Mouse (Mus musculus) kidney, adult 2 months (tissue): ENCODE measurements around the gene Bcl6. TPM values are rescaled to one million over a fixed set of nuclear protein-coding genes. Genes with fewer than 3 reads are reported as not detected.

Experiments used
- DNase-seq: peaks from one replicate; pipeline ENCODE4 v3.0.0; 2021
- H3K27ac ChIP-seq: fragments of 200-500 bp; 2 replicates; pipeline ENCODE4 v1.5.1; 2012; ENCODE audit warnings: low read depth, low read length, control low read depth, inconsistent platforms; ENCODE audit not compliant: insufficient read depth
- H3K27me3 ChIP-seq: fragments of 200-500 bp; replicated peaks from 2 replicates; pipeline ENCODE4 v1.6.1; 2012; ENCODE audit warnings: mild to moderate bottlenecking, moderate library complexity, low read length, inconsistent platforms; ENCODE audit not compliant: control insufficient read depth, insufficient read depth
- H3K36me3 ChIP-seq: fragments of 200-500 bp; 2 replicates; pipeline ENCODE4 v1.6.1; 2012; ENCODE audit warnings: mild to moderate bottlenecking, moderate library complexity, low read length, inconsistent platforms; ENCODE audit not compliant: control insufficient read depth, insufficient read depth
- H3K4me1 ChIP-seq: fragments of 200-500 bp; 2 replicates; pipeline ENCODE4 v1.6.1; 2011; ENCODE audit warnings: low read length; ENCODE audit not compliant: control insufficient read depth, insufficient read depth
- H3K4me3 ChIP-seq: fragments of 200-500 bp; 2 replicates; pipeline ENCODE4 v1.5.1; 2011; ENCODE audit warnings: mild to moderate bottlenecking, low read depth, low read length, control low read depth; ENCODE audit not compliant: insufficient read depth
- CTCF ChIP-seq: fragments of 200-500 bp; conservative IDR thresholded peaks from 2 replicates; pipeline ENCODE4 v1.5.1; 2011; ENCODE audit warnings: low read depth, mild to moderate bottlenecking, control low read depth, low read length, moderate library complexity, mixed read lengths; ENCODE audit not compliant: insufficient read depth, insufficient read length
- POLR2A ChIP-seq: fragments of 200-500 bp; IDR thresholded peaks from one replicate; pipeline ENCODE4 v1.6.1; 2011; ENCODE audit warnings: low read depth, low read length, control low read depth
- WGBS: fragments of 180-500 bp; shearing (Covaris S2); methylation state at CpG from one replicate; pipeline ENCODE4 v1.1.7; 2018; 5-methylcytosine and 5-hydroxymethylcytosine counted together
- polyA plus RNA-seq: library from polyadenylated mRNA; depleted of rRNA; stranded (reverse); fragments of >200 nt; gene quantifications from 2 replicates; pipeline ENCODE4 v1.2.3, GENCODE M21; 2012

The Bcl6 gene
- polyA plus RNA-seq, 1 experiment, result 13.0 TPM

DNA sequence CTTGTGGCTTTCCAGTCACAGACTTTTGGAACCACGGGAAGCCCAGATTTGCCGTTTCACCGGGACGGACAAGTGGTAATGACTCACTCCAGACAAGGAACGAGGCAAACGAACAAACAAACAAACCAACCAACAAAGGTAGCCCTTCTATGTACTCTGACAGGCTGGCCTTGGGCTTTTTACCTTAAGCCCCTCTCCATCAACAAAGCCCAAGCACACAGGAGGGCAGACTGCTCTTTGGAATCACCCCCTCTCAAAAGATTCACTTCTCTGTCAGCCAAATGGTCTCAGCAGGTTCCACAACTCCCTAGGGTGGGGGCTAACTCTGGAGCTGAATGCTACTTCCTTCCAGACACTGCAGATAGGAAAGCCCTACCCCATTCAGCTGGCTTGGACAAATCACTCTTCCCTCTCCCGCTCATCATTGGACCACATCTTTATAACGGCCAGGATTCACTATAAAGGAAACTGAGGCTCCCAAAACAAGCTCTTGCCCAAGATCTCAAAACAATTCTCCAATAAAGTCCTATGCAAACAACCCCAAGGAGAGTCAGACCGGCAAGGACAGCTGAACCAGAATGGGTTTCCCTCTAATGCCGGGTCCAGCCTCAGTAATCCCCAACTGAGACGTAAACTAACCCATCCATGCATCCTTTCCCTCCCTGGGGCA lies 8.3 kb downstream of the Bcl6 start:
- DNase-seq, result no peak
- Histone ChIP-seq H3K4me3 (peak overlapping the region; percentile 34), H3K36me3 (peaks cover 4% of the 10 kb centered on the region; the same call in 1 of the 2 replicates), H3K4me1 (peaks cover 23% of the 10 kb centered on the region; the same call in 1 of the 2 replicates), H3K27me3 (no peaks in the 10 kb centered on the region), H3K27ac (no peak overlapping the region)
- WGBS, result 50% methylated on average over 11 of the region's 11 CpGs
- TF ChIP-seq POLR2A (no peak), CTCF (no peak)

DNA sequence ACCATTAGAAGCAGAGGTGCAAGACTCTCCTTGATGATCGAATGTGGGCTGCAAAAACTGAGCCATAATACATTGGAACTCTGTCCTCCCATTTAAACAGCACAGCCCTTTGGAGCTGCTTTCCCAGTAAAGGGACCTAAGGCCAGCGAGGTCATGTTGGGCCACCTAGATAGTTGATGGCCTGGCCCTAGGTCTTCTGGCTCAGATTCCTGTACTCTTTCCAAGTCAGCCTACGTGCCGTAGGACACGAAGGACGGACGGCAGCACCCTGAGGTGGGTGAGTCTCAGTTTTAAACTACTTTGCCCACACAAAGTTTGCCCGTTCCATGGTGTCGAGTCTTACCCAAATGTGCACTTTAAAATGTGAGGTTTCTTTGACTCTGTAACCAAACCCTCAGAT lies 9.2 kb downstream of the Bcl6 start:
- Histone ChIP-seq H3K27ac (no peak overlapping the region), H3K4me3 (no peak overlapping the region), H3K4me1 (peaks cover 23% of the 10 kb centered on the region; the same call in 1 of the 2 replicates), H3K27me3 (no peaks in the 10 kb centered on the region), H3K36me3 (peaks cover 6% of the 10 kb centered on the region; the same call in 1 of the 2 replicates)
- peak; percentile 56 for DNase-seq
- TF ChIP-seq POLR2A, result no peak
- no peak for TF ChIP-seq CTCF
- 68% methylated on average over 9 of the region's 9 CpGs for WGBS

DNA sequence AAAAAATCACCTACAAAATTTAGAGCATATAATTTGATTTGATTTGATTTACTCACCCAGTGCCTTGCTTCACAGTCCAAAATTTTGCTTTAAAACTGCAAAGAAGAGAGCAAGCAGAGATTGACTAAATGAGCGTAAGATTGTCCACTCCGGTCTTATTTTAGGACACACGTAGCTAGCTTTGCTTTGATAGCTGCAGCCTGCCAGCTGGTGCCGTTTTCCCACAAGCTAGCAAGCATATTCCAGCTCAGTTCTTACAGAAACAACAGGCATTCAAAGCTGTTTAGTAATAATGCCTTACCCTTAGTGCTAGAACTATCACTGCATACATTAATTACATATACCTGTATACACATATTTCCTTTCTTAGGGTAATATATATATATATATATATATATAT lies 10.2 kb downstream of the Bcl6 start:
- 88% methylated on average over 4 of the region's 4 CpGs for WGBS
- H3K27ac ChIP-seq, result no peak overlapping the region
- TF ChIP-seq POLR2A, result no peak
- no peak for TF ChIP-seq CTCF

DNA sequence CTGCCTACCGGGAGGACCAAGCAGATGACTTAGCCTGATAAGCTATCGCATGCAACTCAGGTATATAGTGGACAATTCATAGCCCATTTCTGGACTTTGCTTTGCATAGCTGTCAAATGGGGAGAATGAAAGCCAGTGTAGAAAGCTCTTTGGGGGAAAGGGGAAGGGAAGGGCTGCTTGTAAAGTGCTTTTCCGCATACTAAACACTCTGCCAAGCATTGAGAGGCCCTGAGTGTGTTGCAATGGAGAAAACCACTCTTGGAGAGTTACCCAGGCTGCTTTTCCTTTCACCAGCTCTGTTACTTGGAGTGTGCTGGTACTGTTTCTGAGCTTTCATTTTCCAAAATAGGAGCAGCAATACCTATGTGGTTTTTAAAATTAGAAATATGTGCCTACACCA lies 10.9 kb downstream of the Bcl6 start:
- H3K4me1 ChIP-seq, result peaks cover 19% of the 10 kb centered on the region; the same call in 1 of the 2 replicates
- no peak for DNase-seq
- no peaks in the 10 kb centered on the region for H3K27me3 ChIP-seq
- 84% methylated on average over 3 of the region's 3 CpGs for WGBS
- TF ChIP-seq CTCF, result no peak
- TF ChIP-seq POLR2A, result no peak
- H3K27ac ChIP-seq, result no peak overlapping the region
- H3K36me3 ChIP-seq, result peaks cover 10% of the 10 kb centered on the region; the same call in 1 of the 2 replicates
- H3K4me3 ChIP-seq, result no peak overlapping the region

More for the DNA sequence above, 10.2 kb downstream of the Bcl6 start:
- H3K36me3 ChIP-seq, result peaks cover 6% of the 10 kb centered on the region; the same call in 1 of the 2 replicates
- no peaks in the 10 kb centered on the region for H3K27me3 ChIP-seq
- no peak for DNase-seq
- H3K4me3 ChIP-seq, result no peak overlapping the region
- H3K4me1 ChIP-seq, result peaks cover 20% of the 10 kb centered on the region; the same call in 1 of the 2 replicates

DNA sequence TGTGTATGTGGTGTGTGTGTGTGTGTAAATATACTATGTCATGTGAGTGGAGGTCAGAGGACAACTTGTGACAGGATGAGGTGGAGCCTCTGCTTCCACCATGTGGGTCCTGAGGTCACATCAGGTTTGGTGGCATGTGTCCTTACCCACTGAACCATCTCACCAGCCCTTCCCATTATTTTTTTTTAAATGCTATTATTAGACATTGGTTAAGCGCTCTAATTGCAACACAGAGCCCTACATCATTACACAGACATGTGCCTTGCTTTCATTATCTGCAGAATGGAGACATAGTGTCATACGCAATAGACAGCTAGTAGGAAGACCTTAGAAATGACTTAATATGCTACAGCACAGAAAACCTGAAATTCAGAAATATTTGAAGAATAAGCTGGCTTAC lies 12.5 kb downstream of the Bcl6 start:
- 70% methylated on average over 2 of the region's 2 CpGs for WGBS
- H3K36me3 ChIP-seq, result peaks cover 19% of the 10 kb centered on the region; the same call in 1 of the 2 replicates
- no peak overlapping the region for H3K27ac ChIP-seq
- TF ChIP-seq POLR2A (no peak), CTCF (no peak)
- DNase-seq, result no peak
- peaks cover 13% of the 10 kb centered on the region; the same call in 1 of the 2 replicates for H3K4me1 ChIP-seq
- no peak overlapping the region for H3K4me3 ChIP-seq
- no peaks in the 10 kb centered on the region for H3K27me3 ChIP-seq

DNA sequence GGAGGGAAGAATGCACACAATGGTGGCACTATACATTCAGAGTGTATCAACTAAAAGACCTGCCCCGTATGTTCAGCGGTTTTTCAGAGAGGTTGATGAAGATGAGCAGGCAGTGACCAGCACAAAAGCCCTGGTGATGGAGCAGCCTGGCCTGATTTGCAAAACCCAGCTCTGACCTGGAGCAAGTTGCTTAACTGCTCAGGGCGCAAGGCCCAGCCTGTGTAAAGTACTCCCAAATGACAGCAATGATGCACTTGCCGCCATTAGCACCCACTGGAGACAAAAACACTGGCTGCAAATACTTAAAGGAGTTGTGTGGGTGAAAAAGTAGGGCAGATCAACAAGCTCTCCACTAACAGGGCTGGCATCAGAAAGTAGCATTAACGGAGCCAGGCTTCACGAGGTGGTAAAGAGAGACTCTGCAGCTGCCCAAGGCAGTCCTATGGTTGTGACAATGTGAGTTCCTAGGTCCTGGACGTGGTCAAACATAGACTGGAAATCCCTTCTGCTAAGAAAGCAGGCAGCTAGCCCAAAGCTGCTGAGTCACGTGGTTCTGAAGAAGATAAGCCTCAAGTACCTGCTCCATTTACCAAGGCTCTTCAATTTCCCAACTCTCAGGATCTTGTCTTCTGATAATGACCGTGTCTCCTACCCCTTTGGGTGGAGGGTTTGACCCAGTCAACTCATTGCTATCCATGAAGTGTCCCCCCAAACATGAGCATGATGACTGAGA lies 14.9 kb downstream of the Bcl6 start:
- no peaks in the 10 kb centered on the region for H3K27me3 ChIP-seq
- H3K36me3 ChIP-seq, result peaks cover 24% of the 10 kb centered on the region
- no peak for DNase-seq
- no peak overlapping the region for H3K4me3 ChIP-seq
- TF ChIP-seq POLR2A (no peak), CTCF (no peak)
- 92% methylated on average over 9 of the region's 9 CpGs for WGBS
- H3K4me1 ChIP-seq, result no peaks in the 10 kb centered on the region
- no peak overlapping the region for H3K27ac ChIP-seq

DNA sequence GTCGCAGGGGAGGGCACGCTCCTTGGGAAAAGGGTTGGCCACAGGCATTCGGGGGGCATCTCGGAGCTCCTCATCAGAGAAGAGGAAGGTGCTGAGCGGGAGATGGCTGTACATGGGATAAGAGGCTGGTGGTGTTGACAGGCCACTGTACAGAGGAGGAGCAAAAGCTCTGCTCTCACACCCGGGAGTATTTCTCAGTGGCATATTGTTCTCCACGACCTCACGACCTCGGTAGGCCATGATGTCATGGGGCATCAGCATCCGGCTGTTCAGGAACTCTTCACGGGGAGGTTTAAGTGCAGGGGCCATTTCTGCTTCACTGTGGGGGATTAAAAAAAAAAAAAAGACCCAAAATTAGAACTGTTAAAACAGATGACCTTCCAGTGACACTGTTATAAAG lies 15.8 kb downstream of the Bcl6 start:
- peaks cover 27% of the 10 kb centered on the region for H3K36me3 ChIP-seq
- TF ChIP-seq CTCF, result no peak
- no peak for TF ChIP-seq POLR2A
- no peak for DNase-seq
- no peaks in the 10 kb centered on the region for H3K27me3 ChIP-seq
- 85% methylated on average over 11 of the region's 11 CpGs for WGBS
- no peaks in the 10 kb centered on the region for H3K4me1 ChIP-seq
- no peak overlapping the region for H3K27ac ChIP-seq
- H3K4me3 ChIP-seq, result no peak overlapping the region
